Mouse (Mus musculus): ENCODE results near the gene Prr23a2.

Prr23a2 gene

DNA sequence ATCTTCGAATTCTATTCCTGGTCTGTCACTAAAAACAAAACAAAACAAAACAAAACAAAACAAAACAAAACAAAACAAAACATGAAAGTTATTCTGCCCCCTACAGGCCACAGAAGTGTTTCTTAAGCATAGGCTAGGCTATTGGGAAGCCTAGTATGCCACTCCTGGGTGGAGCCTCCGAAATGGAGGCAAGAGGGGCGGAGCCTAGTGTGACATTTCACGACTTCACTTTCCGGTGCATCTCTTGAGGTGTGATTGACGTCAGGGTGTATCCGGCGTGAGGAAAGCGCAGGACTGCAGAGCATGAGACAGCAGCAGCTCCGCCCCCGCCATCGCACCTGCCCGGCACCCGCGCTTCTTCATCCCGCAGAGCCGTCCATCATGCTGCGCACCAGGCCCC, at the start of gene Prr23a2:
Gene Prr23a2 (plus strand): TSS at position 285 of the 400 bp plus-strand sequence.
- no peak for DNase-seq

GRCm38 (mm10) chr9:98807631-98808030, 48.7 kb upstream of the Prr23a2 start:
- no peak for DNase-seq

DNA sequence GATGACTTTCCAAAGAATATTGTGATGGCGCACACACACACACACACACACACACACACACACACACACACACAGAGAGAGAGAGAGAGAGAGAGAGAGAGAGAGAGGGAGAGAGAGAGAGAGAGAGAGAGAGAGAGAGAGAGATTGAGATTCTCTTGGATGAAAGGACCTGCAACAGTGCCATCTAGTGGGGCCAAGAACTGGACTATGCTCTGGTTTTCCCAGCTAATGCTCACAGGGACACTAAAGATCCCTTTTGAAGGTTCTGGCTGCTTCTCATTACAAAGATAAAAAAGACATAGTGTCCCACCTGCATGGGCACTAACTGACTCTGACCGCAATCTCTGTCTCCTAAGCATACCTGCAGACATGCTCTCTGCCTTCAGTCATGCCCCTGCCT, 46.8 kb upstream of the Prr23a2 start:
- peak; percentile 20 for DNase-seq

DNA sequence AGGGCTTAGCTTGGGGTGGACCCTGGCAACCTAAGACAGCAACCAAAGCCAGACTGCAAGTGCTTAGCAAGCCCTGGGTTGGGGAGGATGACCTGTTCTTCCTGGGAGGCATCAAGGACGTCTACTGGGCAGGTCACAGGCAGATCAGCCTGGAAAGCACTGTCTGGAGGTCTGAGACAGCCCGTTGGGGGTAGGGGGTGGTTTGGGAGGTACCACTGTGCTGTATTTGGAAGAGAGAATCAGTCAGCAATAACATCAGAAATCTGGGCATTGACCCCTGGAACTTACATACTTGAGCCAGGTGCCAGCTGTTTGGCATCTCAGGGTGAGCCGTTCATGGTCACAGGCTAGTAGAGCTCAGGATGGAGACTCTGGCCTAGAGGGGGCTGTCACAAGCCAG, 40.2 kb upstream of the Prr23a2 start:
- DNase-seq, result no peak

- DNase-seq, result no peak
Observed at GRCm38 (mm10) chr9:98817592-98817991, 38.7 kb upstream of the Prr23a2 start.

GRCm38 (mm10) chr9:98818971-98819370, 37.3 kb upstream of the Prr23a2 start:
- no peak for DNase-seq

GRCm38 (mm10) chr9:98819481-98819880, 36.8 kb upstream of the Prr23a2 start:
- no peak for DNase-seq

DNA sequence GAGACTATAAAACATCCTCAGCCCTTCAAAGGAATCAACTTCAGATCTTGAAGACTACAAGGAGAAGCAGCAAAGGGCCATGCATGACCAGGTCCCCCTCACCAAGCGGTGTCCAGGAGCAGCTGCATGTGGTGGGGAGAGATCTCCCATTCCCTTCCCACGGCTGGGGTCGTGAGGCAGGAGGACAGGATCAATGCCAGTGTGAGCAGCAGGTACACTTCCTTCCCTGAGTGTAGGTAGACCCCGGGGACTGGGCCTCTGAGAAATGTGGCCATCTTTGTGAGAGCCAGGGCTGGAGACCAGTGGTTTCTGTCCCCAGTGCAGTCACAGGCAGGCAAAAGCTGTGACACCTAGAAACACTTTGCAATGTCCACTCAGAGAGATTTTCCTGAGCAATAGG, 35.8 kb upstream of the Prr23a2 start:
- DNase-seq, result no peak

DNA sequence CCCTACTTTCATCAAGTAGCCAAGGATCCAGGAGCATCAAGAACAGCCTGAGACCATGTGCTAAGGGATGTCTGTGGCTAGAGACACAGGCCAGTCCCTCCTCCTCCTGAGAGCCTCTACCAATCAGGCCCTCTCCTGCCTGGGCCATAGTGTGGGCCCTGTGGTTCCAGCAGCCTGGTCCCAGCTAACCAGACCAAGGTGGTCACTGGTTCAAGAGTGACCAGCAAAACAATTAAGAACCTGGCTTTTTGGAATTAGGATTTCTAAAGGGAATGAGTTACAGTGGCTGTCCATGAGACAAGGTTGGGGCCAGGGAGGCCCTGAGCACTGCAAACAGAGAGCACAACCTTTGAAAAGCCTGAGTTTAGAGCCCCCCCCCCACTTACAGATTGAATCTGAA, 35.2 kb upstream of the Prr23a2 start:
- DNase-seq, result no peak

DNA sequence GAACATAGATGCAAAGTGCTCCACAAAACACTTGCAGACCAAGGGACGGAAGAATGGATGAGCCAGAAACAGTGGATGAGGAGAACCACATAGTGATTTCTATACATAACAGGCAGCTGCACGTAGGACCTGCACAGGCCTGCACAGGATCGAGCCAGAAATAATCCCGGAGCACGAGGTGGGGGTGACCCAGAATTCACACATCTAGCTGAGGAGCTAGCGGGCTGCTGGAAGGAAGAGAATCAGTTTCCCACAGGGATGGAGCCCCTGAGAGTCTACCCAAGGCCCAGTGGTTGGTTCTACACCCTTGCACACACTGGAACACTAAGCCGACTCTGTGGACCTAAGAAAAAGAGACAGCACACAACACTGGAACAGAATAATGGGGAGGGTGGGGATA, 32.5 kb upstream of the Prr23a2 start:
- no peak for DNase-seq

DNA sequence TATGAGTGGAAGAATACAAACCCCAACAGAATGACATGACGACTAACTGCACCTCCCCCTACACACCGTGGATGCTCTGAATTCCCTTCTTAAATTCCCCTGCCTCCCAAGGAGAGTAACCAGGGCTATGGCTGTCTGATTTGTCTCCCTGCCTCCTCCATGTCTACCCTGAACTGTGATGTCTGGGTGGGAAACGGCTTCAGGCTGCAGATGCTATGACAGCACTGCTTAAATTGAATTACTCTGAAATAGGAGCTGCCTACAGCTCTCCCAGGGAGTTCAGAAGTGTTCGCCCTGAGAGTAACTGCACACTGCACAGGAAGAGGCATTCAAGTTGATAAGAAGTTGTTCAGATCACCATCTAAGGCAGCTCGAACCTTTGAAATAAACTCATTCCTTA, 26.8 kb upstream of the Prr23a2 start:
- no peak for DNase-seq

DNA sequence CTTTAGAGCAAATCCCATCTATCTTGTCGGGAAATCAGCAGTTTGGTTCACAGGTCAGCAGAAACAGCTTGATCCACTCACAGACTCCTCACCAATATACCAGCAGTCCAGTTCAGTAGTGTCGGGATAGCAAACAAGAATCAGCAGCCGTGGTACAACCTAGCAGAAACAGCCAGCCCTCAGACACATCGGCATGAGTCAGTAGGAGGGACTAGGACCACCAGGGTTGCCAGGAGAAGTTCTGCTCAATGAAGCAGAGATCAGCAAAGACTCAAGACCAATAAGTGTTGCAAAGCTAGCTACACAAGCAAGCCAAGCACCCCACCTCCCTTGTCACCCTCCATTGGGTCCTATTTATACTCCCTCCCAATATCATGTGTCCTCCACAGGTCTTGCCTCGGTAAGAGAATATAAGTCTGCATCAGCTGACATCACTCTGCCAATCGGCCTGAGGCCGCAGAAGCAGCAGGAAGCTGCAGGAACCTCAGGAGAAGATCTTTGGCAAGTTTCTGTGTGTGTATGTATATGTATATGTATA, 18.7 kb upstream of the Prr23a2 start:
- DNase-seq, result no peak

GRCm38 (mm10) chr9:98842117-98842516, 14.2 kb upstream of the Prr23a2 start, which contains the start of gene Prr23a1:
Gene Prr23a1 (plus strand): TSS chr9:98842503.
- DNase-seq, result no peak

DNA sequence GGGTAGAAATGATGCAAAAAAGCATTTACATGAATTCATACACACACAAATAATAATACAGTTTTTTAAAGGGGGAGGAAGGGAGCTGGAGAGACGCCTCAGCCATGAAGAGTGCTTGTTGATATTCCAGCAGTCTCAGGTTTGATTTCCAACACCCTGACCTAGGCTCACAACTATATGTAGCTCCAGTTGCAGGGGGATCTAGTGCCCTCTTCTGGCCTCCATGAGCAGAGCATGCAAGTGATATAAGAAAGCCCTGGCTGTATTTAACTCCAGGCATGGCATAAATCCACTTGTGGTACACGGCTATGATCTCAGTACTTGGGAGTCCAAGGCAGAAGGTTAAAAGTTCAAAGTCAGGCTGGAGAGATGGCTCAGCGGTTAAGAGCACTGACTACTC, 7.2 kb downstream of the Prr23a2 start:
- DNase-seq, result no peak

- DNase-seq, result no peak
Observed at GRCm38 (mm10) chr9:98864571-98864970, 8.3 kb downstream of the Prr23a2 start, which contains the start of gene Prr23a3. Gene Prr23a3 (plus strand): TSS chr9:98864767.

DNA sequence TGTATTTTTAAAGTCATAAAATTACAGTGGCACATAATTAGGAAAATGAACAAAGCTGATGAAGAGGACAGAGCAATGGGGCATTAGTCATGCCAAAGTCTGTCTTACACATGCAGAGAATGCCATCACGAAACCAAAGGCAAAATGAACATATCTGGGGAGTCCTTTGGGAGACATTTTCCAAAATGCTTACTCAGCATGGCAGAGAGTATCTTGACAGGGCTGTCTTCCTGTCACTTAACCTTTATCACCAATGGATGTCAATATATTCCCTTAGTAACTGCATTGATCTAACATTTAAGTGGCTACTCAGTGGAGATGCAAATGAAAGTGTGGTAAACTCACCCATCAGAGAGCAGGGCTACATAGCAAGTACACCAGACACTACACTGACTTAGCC, 45.2 kb downstream of the Prr23a2 start:
- DNase-seq, result no peak

- DNase-seq, result no peak
Observed at GRCm38 (mm10) chr9:98902819-98903218, 46.5 kb downstream of the Prr23a2 start, which contains the start of gene 7420426K07Rik. Gene 7420426K07Rik (plus strand): TSS chr9:98903119.

All from liver (tissue).